Mouse (Mus musculus) spleen, adult 2 months (tissue): Measurements from ENCODE around the gene Antxr1. TPM values are rescaled to one million over a fixed set of nuclear protein-coding genes. Genes with fewer than 3 reads are reported as not detected.

ENCODE experiments used
- DNase-seq, 2 experiments: peaks; one replicate each; pipeline versions ENCODE4 v3.0.0 to v3.0.0-alpha.2; 2012 to 2021; ENCODE audit warnings: low spot score in 2 of 2, low read depth in 1 of 2
- H3K27ac ChIP-seq: fragments of 200-500 bp; 2 replicates; pipeline ENCODE4 v1.5.1; 2012; ENCODE audit warnings: low read length, inconsistent platforms; ENCODE audit not compliant: insufficient read depth
- H3K27me3 ChIP-seq: fragments of 200-500 bp; 2 replicates; pipeline ENCODE4 v1.6.1; 2012; ENCODE audit warnings: mild to moderate bottlenecking, moderate library complexity, low read length, inconsistent platforms; ENCODE audit not compliant: control insufficient read depth, insufficient read depth
- H3K36me3 ChIP-seq: fragments of 200-500 bp; 2 replicates; pipeline ENCODE4 v1.6.1; 2012; ENCODE audit warnings: mild to moderate bottlenecking, low read length, inconsistent platforms; ENCODE audit not compliant: control insufficient read depth, insufficient read depth
- H3K4me1 ChIP-seq: fragments of 200-500 bp; 2 replicates; pipeline ENCODE4 v1.6.1; 2011; ENCODE audit warnings: inconsistent platforms; ENCODE audit not compliant: control insufficient read depth, insufficient read depth, insufficient read length
- H3K4me3 ChIP-seq: fragments of 200-500 bp; 2 replicates; pipeline ENCODE4 v1.5.1; 2011; ENCODE audit warnings: mild to moderate bottlenecking, inconsistent platforms; ENCODE audit not compliant: insufficient read depth, insufficient read length; ENCODE audit errors: extremely low read depth
- CTCF ChIP-seq: fragments of 200-500 bp; IDR thresholded peaks from 2 replicates; pipeline ENCODE4 v1.5.1; 2011; ENCODE audit warnings: mild to moderate bottlenecking, inconsistent platforms; ENCODE audit not compliant: insufficient read depth, insufficient read length, insufficient replicate concordance; ENCODE audit errors: extremely low read depth
- POLR2A ChIP-seq: fragments of 200-500 bp; IDR thresholded peaks from 2 replicates; pipeline ENCODE4 v1.6.1; 2011; ENCODE audit warnings: low read depth, low read length, inconsistent platforms
- WGBS: fragments of 180-500 bp; shearing (Covaris S2); methylation state at CpG from one replicate; pipeline ENCODE4 v1.1.7; 2018; 5-methylcytosine and 5-hydroxymethylcytosine counted together
- polyA plus RNA-seq: library from polyadenylated mRNA; depleted of rRNA; stranded (reverse); fragments of >200 nt; gene quantifications from 2 replicates; pipeline ENCODE4 v1.2.3, GENCODE M21; 2012

The Antxr1 gene
- polyA plus RNA-seq, 1 experiment: 4.2 TPM

DNA sequence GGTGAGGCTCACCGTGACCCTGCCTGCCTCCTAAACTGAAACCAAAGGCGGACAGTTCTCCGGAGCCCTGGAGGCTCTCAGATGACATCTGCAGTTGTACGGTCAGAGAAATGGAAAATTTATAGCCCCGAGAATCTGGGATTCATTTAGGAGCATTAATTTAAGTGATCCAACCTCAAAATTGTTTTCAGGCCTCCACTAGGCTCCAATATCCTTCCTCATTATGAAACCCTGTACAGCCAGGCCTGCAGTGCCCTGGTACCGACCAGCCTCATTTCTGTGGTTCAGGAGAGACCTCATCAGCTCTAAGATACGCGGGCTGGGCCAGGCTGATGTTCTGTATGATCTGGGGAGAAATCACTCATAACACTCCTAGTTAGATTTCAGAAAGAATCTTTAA is 184.2 kb downstream of the Antxr1 start:
- no peaks in the 10 kb centered on the region for H3K27me3 ChIP-seq
- no peak for TF ChIP-seq POLR2A
- no peak for TF ChIP-seq CTCF
- no peak overlapping the region for H3K4me3 ChIP-seq
- H3K36me3 ChIP-seq: no peaks in the 10 kb centered on the region
- WGBS: 94% methylated on average over 8 of the region's 8 CpGs
- peaks cover 15% of the 10 kb centered on the region; the same call in 1 of the 2 replicates for H3K4me1 ChIP-seq
- no peak overlapping the region for H3K27ac ChIP-seq
- DNase-seq: no peak

DNA sequence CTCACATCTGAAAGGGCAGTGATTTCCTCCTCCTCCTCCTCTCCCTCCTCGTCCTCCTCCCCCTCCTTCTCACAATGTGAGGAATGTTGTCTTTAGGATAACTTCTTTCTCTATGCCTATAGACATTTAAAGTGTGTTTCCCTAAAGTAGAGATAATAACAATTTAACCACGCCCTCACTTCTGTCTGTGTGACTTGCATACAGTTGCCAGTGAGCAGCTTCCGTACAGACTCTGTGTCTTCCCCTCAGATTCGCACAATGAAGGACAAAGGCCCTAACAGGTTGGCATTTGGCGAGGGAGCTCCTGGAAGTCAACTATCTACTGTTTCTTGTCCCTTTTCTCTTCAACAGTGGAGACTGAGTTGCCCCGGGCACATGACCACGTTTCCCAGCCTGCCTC is 185.2 kb downstream of the Antxr1 start:
- TF ChIP-seq POLR2A (no peak), CTCF (no peak)
- H3K27ac ChIP-seq: no peak overlapping the region
- H3K36me3 ChIP-seq: no peaks in the 10 kb centered on the region
- H3K4me3 ChIP-seq: no peak overlapping the region
- peaks cover 15% of the 10 kb centered on the region; the same call in 1 of the 2 replicates for H3K4me1 ChIP-seq
- no peak for DNase-seq
- H3K27me3 ChIP-seq: no peaks in the 10 kb centered on the region
- 85% methylated on average over 7 of the region's 7 CpGs for WGBS

DNA sequence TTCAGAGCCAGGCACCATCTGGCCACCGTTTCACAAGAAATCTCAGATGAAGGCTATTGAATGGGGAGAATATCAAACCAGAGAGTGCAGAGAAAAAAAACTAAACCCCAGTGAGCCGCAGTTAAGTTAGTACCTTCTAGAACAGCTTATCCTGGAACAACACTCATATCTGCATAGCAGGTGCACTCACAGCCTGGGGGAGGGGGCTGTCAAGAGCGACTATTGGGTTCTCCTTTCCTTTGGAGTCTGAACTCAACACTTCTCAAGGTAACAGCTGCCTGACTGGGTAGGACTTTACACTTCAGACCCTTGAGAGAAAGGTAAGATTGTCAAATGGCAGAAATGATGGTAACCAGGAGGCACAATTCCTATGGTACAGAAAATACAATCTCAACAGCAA is 187.7 kb downstream of the Antxr1 start:
- no peak overlapping the region for H3K4me3 ChIP-seq
- 59% methylated on average over 3 of the region's 3 CpGs for WGBS
- no peaks in the 10 kb centered on the region for H3K36me3 ChIP-seq
- H3K27me3 ChIP-seq: no peaks in the 10 kb centered on the region
- H3K27ac ChIP-seq: no peak overlapping the region
- TF ChIP-seq POLR2A (no peak), CTCF (no peak)
- no peak for DNase-seq
- H3K4me1 ChIP-seq: peaks cover 8% of the 10 kb centered on the region; the same call in 1 of the 2 replicates

DNA sequence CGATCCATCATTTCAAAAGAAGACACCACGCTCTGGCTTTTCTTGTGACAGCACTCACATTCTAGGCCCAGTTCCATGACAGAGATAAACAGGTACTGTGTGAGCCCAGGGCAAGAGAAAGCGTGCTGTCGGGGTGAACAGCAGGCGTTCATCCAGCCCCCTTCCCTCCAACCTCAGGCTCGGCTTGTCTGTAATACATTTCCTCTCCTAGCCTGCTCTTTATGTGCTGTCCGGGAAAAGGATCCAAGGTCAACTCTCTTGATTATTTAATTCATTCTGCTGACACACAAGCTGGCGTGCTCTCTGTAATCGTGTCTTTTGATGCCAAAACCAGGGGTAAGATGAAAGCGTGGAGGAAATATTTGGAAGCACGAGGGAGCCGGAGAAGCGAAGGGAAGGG is 192.0 kb downstream of the Antxr1 start:
- DNase-seq: no peak
- Histone ChIP-seq H3K4me1 (no peaks in the 10 kb centered on the region), H3K27me3 (no peaks in the 10 kb centered on the region), H3K36me3 (no peaks in the 10 kb centered on the region), H3K27ac (no peak overlapping the region), H3K4me3 (no peak overlapping the region)
- WGBS: 81% methylated on average over 13 of the region's 13 CpGs
- TF ChIP-seq CTCF (no peak), POLR2A (no peak)

DNA sequence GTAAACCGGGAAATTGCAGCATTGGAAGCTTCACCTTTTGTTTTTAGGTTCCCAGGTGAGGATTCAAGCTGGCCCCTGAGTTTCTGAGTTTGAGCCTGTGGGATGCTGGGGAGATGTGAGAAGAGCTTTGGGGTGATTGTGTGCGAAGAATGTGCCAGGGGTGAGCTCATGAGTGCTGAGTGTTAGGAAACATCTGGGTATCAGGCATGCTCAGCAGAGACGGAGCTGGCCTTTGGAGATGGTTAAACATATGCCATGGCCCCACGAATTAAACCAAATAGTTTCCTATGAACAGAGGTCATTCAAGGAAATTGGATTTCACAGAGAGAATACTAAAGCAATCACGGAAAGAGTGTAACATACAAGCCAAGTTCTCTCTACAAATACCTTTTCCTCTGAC is 193.4 kb downstream of the Antxr1 start:
- WGBS: 84% methylated on average over 5 of the region's 5 CpGs
- no peak overlapping the region for H3K27ac ChIP-seq
- H3K27me3 ChIP-seq: no peaks in the 10 kb centered on the region
- no peak overlapping the region for H3K4me3 ChIP-seq
- no peaks in the 10 kb centered on the region for H3K4me1 ChIP-seq
- TF ChIP-seq POLR2A (no peak), CTCF (no peak)
- DNase-seq: no peak
- no peaks in the 10 kb centered on the region for H3K36me3 ChIP-seq

DNA sequence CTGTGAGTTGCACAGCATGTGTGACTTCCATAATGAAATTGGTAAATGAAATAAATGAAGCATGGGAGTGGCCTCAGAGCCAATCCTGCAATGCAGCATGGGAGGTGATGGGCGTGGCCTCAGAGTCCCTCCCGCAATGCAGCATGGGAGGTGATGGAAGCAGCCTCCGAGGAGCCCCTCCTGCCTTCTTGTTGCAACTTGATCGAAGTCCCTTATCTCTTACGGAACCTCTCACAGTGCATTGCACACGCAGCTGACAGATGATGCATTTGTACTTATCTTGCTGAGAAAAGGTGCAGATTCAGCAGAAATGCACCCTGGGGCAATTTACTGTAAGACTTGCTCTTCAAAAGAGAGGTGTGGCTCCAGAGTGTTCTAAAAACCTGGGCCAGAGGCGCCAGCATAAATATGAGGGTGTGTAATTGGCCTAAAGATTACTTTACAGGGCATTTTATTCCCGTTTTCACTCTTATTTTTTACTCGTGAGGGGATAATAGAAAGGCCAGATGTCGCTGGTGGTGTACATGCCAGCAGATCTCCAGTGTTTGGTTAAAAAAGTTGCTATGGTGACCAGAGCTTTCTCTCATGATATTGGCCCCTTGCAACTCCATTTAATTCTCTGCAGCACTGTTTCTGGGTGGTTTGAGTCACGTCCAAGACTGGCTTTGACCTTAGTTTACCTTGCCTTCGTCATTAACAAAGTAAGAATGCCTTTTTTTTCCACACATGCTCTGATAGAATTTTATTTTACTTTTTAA is 195.6 kb downstream of the Antxr1 start:
- no peak for TF ChIP-seq POLR2A
- no peak for TF ChIP-seq CTCF
- Histone ChIP-seq H3K27me3 (no peaks in the 10 kb centered on the region), H3K36me3 (no peaks in the 10 kb centered on the region), H3K4me3 (no peak overlapping the region), H3K4me1 (no peaks in the 10 kb centered on the region), H3K27ac (no peak overlapping the region)
- 85% methylated on average over 12 of the region's 12 CpGs for WGBS
- no peak for DNase-seq

DNA sequence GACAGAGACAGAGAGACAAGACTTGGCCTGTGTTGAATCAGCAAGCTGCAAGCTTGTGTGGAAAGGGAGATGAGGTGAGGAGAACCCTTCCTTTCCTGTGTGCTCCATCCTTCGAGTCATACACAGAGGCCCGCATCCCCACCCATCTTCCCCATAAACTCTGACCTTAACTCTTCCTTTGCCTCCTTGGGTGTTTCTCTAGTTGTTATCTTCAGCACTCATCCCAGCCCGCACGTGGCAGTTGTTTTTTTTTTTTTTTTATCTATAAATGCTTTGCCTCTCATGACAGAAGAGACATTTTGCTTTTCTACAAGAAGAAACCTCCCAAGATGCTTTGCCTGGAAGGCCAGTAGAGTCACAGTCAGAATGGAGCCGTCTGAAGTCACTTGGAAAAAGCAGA is 197.1 kb downstream of the Antxr1 start:
- DNase-seq: no peak
- no peaks in the 10 kb centered on the region for H3K27me3 ChIP-seq
- no peaks in the 10 kb centered on the region for H3K36me3 ChIP-seq
- TF ChIP-seq POLR2A: no peak
- TF ChIP-seq CTCF: no peak
- H3K4me3 ChIP-seq: no peak overlapping the region
- no peak overlapping the region for H3K27ac ChIP-seq
- 77% methylated on average over 5 of the region's 5 CpGs for WGBS
- H3K4me1 ChIP-seq: no peaks in the 10 kb centered on the region
